Mouse (Mus musculus): Measurements from ENCODE around the gene Pfkfb3. TPM values are rescaled to one million over a fixed set of nuclear protein-coding genes. Genes with fewer than 3 reads are reported as not detected.
A peak's percentile ranks its signal among the peaks of the same experiment; 100 is the strongest.

Gene Pfkfb3
- total and polyA plus RNA-seq, 2 experiments from 2014 or later: 15.6 to 19.6 TPM

- DNase-seq (ENCODE audit: low spot score): no peak
- H3K9ac ChIP-seq (replicated peaks; ENCODE audit: low read length): no peak overlapping the region
- no peak for ATAC-seq
- no peaks in the 10 kb centered on the region for H3K36me3 ChIP-seq (ENCODE audit: insufficient read depth, low read length)
- 53% methylated on average over 7 of the region's 7 CpGs for WGBS
- no peak overlapping the region for H3K4me2 ChIP-seq (ENCODE audit: low read depth, low read length)
- no peaks in the 10 kb centered on the region for H3K9me3 ChIP-seq (ENCODE audit: low read length)
- H3K27me3 ChIP-seq (ENCODE audit: insufficient read depth, low read length): no peaks in the 10 kb centered on the region
- H3K4me1 ChIP-seq (ENCODE audit: insufficient read depth, low read length): no peaks in the 10 kb centered on the region
- H3K27ac ChIP-seq: no peak overlapping the region
- no peak for TF ChIP-seq CTCF (IDR thresholded peaks at IDR 0.05; ENCODE audit: low read depth)
- no peak overlapping the region for H3K4me3 ChIP-seq (ENCODE audit: low read length)
Observed at GRCm38 (mm10) chr2:11566241-11566640, 12.4 kb upstream of the Pfkfb3 start.

GRCm38 (mm10) chr2:11564768-11565167 lies 10.9 kb upstream of the Pfkfb3 start:
- H3K4me1 ChIP-seq (ENCODE audit: insufficient read depth, low read length): no peaks in the 10 kb centered on the region
- no peak for TF ChIP-seq CTCF (IDR thresholded peaks at IDR 0.05; ENCODE audit: low read depth)
- no peak for ATAC-seq
- no peak overlapping the region for H3K9ac ChIP-seq (replicated peaks; ENCODE audit: low read length)
- H3K4me2 ChIP-seq (ENCODE audit: low read depth, low read length): no peak overlapping the region
- no peak overlapping the region for H3K27ac ChIP-seq
- H3K4me3 ChIP-seq (ENCODE audit: low read length): no peak overlapping the region
- no peaks in the 10 kb centered on the region for H3K36me3 ChIP-seq (ENCODE audit: insufficient read depth, low read length)
- no peak for DNase-seq (ENCODE audit: low spot score)
- H3K9me3 ChIP-seq (ENCODE audit: low read length): no peaks in the 10 kb centered on the region
- 91% methylated on average over 6 of the region's 6 CpGs for WGBS
- no peaks in the 10 kb centered on the region for H3K27me3 ChIP-seq (ENCODE audit: insufficient read depth, low read length)

GRCm38 (mm10) chr2:11563256-11563655 lies 9.4 kb upstream of the Pfkfb3 start:
- Histone ChIP-seq H3K27ac (no peak overlapping the region), H3K4me3 (ENCODE audit: low read length) (no peak overlapping the region), H3K4me1 (ENCODE audit: insufficient read depth, low read length) (no peaks in the 10 kb centered on the region), H3K4me2 (ENCODE audit: low read depth, low read length) (no peak overlapping the region), H3K36me3 (ENCODE audit: insufficient read depth, low read length) (no peaks in the 10 kb centered on the region), H3K9me3 (ENCODE audit: low read length) (no peaks in the 10 kb centered on the region), H3K27me3 (ENCODE audit: insufficient read depth, low read length) (no peaks in the 10 kb centered on the region), H3K9ac (replicated peaks; ENCODE audit: low read length) (no peak overlapping the region)
- ATAC-seq (no peak), DNase-seq (ENCODE audit: low spot score) (no peak)
- 91% methylated on average over 17 of the region's 17 CpGs for whole genome bisulfite sequencing
- no peak for TF ChIP-seq CTCF (IDR thresholded peaks at IDR 0.05; ENCODE audit: low read depth)

- Histone ChIP-seq H3K27me3 (ENCODE audit: insufficient read depth, low read length) (no peaks in the 10 kb centered on the region), H3K36me3 (ENCODE audit: insufficient read depth, low read length) (no peaks in the 10 kb centered on the region), H3K4me3 (ENCODE audit: low read length) (no peak overlapping the region), H3K4me2 (ENCODE audit: low read depth, low read length) (no peak overlapping the region), H3K9ac (replicated peaks; ENCODE audit: low read length) (no peak overlapping the region), H3K27ac (no peak overlapping the region), H3K9me3 (ENCODE audit: low read length) (no peaks in the 10 kb centered on the region), H3K4me1 (ENCODE audit: insufficient read depth, low read length) (no peaks in the 10 kb centered on the region)
- no peak for TF ChIP-seq CTCF (IDR thresholded peaks at IDR 0.05; ENCODE audit: low read depth)
- WGBS: 86% methylated on average over 7 of the region's 7 CpGs
- ATAC-seq: no peak
- DNase-seq (ENCODE audit: low spot score): no peak
Observed at GRCm38 (mm10) chr2:11558654-11559053, 4.8 kb upstream of the Pfkfb3 start.

GRCm38 (mm10) chr2:11557244-11557643 lies 3.4 kb upstream of the Pfkfb3 start:
- H3K27me3 ChIP-seq (ENCODE audit: insufficient read depth, low read length): no peaks in the 10 kb centered on the region
- TF ChIP-seq CTCF (IDR thresholded peaks at IDR 0.05; ENCODE audit: low read depth): no peak
- H3K9me3 ChIP-seq (ENCODE audit: low read length): no peaks in the 10 kb centered on the region
- no peak for ATAC-seq
- H3K4me3 ChIP-seq (ENCODE audit: low read length): no peak overlapping the region
- WGBS: 58% methylated on average over 3 of the region's 3 CpGs
- peaks cover 7% of the 10 kb centered on the region for H3K4me1 ChIP-seq (ENCODE audit: insufficient read depth, low read length)
- DNase-seq (ENCODE audit: low spot score): no peak
- no peaks in the 10 kb centered on the region for H3K36me3 ChIP-seq (ENCODE audit: insufficient read depth, low read length)
- H3K4me2 ChIP-seq (ENCODE audit: low read depth, low read length): no peak overlapping the region
- H3K9ac ChIP-seq (replicated peaks; ENCODE audit: low read length): no peak overlapping the region
- no peak overlapping the region for H3K27ac ChIP-seq

GRCm38 (mm10) chr2:11555316-11555715 lies 1.4 kb upstream of the Pfkfb3 start:
- peaks cover 7% of the 10 kb centered on the region for H3K4me1 ChIP-seq (ENCODE audit: insufficient read depth, low read length)
- TF ChIP-seq CTCF (IDR thresholded peaks at IDR 0.05; ENCODE audit: low read depth): no peak
- no peak for ATAC-seq
- H3K27me3 ChIP-seq (ENCODE audit: insufficient read depth, low read length): no peaks in the 10 kb centered on the region
- no peak overlapping the region for H3K4me2 ChIP-seq (ENCODE audit: low read depth, low read length)
- H3K36me3 ChIP-seq (ENCODE audit: insufficient read depth, low read length): no peaks in the 10 kb centered on the region
- H3K4me3 ChIP-seq (ENCODE audit: low read length): no peak overlapping the region
- no peak overlapping the region for H3K27ac ChIP-seq
- DNase-seq (ENCODE audit: low spot score): no peak
- H3K9ac ChIP-seq (replicated peaks; ENCODE audit: low read length): no peak overlapping the region
- H3K9me3 ChIP-seq (ENCODE audit: low read length): no peaks in the 10 kb centered on the region
- 52% methylated on average over 6 of the region's 6 CpGs for WGBS

- peak overlapping the region; percentile 60 for H3K9ac ChIP-seq (replicated peaks; ENCODE audit: low read length)
- WGBS: 7% methylated on average over 15 of the region's 15 CpGs
- peak overlapping the region; percentile 57 for H3K4me3 ChIP-seq (ENCODE audit: low read length)
- peak overlapping the region; percentile 97 for H3K4me2 ChIP-seq (ENCODE audit: low read depth, low read length)
- peak; percentile 14 for DNase-seq (ENCODE audit: low spot score)
- peak; percentile 44 for ATAC-seq
- no peaks in the 10 kb centered on the region for H3K9me3 ChIP-seq (ENCODE audit: low read length)
- H3K4me1 ChIP-seq (ENCODE audit: insufficient read depth, low read length): peaks cover 7% of the 10 kb centered on the region
- no peak for TF ChIP-seq CTCF (IDR thresholded peaks at IDR 0.05; ENCODE audit: low read depth)
- H3K27me3 ChIP-seq (ENCODE audit: insufficient read depth, low read length): no peaks in the 10 kb centered on the region
- H3K27ac ChIP-seq: no peak overlapping the region
- H3K36me3 ChIP-seq (ENCODE audit: insufficient read depth, low read length): no peaks in the 10 kb centered on the region
Observed at GRCm38 (mm10) chr2:11552966-11553451, 868 bp downstream of the Pfkfb3 start.

All from hindbrain, postnatal 0 days (tissue).